Mouse (Mus musculus) forebrain, embryonic 14.5 days (tissue): ENCODE measurements around the gene Efcc1. TPM values are rescaled to one million over a fixed set of nuclear protein-coding genes. Genes with fewer than 3 reads are reported as not detected.

Experiments
- ATAC-seq: fragments of 200-750 bp; cut with Nextera tagmentation; 2 replicates; pipeline ENCODE4 v1.8.0; 2017; ENCODE audit warnings: mild to moderate bottlenecking, moderate library complexity
- DNase-seq: peaks from one replicate; pipeline ENCODE4 v3.0.0-alpha.2; 2015; ENCODE audit warnings: low spot score
- H3K27ac ChIP-seq: fragments of 300-500 bp; sonication (generic); 2 replicates; pipeline ENCODE4 v1.5.1; 2014; ENCODE audit warnings: low read depth, mild to moderate bottlenecking, control low read depth, low read length, moderate library complexity
- H3K27me3 ChIP-seq: fragments of 300-500 bp; sonication (generic); replicated peaks from 2 replicates; pipeline ENCODE4 v1.6.1; 2014; ENCODE audit warnings: low read length, control low read depth, mixed read lengths; ENCODE audit not compliant: control insufficient read depth, insufficient read depth
- H3K36me3 ChIP-seq: fragments of 300-500 bp; sonication (generic); 2 replicates; pipeline ENCODE4 v1.6.1; 2014; ENCODE audit warnings: low read length, control low read depth; ENCODE audit not compliant: control insufficient read depth, insufficient read depth
- H3K4me1 ChIP-seq: fragments of 300-500 bp; sonication (generic); 2 replicates; pipeline ENCODE4 v1.6.1; 2014; ENCODE audit warnings: antibody characterized with exemption, low read length, control low read depth; ENCODE audit not compliant: control insufficient read depth, insufficient read depth
- H3K4me2 ChIP-seq: fragments of 300-500 bp; sonication (generic); 2 replicates; pipeline ENCODE4 v1.6.1; 2014; ENCODE audit warnings: mild to moderate bottlenecking, control low read depth, low read length
- H3K4me3 ChIP-seq: fragments of 300-500 bp; sonication (generic); 2 replicates; pipeline ENCODE4 v1.5.1; 2014; ENCODE audit warnings: low read depth, low read length, control low read depth
- H3K9ac ChIP-seq: fragments of 300-500 bp; sonication (generic); 2 replicates; pipeline ENCODE4 v1.6.1; 2014; ENCODE audit warnings: mild to moderate bottlenecking, low read length, control low read depth, moderate library complexity
- H3K9me3 ChIP-seq: fragments of 300-500 bp; sonication (generic); replicated peaks from 2 replicates; pipeline ENCODE4 v1.6.1; 2016; ENCODE audit warnings: low read length, control low read depth, mixed read lengths; ENCODE audit not compliant: control insufficient read depth
- WGBS: fragments of 180-500 bp; shearing (Covaris S2); extraction: QIAGEN DNeasy Blood & Tissue Kit; methylation state at CpG from one replicate; pipeline ENCODE4 v1.1.7; 2014; 5-methylcytosine and 5-hydroxymethylcytosine counted together
- polyA plus RNA-seq: library from polyadenylated mRNA; unstranded; fragments of >200 nt; fragmentation: Nextera tagmentation; extraction: Ambion mirVana; gene quantifications from 2 replicates; pipeline ENCODE4 v1.2.1, GENCODE M21; 2014

The Efcc1 gene
- polyA plus RNA-seq, 1 experiment from 2014 or later = 0.89 TPM

DNA sequence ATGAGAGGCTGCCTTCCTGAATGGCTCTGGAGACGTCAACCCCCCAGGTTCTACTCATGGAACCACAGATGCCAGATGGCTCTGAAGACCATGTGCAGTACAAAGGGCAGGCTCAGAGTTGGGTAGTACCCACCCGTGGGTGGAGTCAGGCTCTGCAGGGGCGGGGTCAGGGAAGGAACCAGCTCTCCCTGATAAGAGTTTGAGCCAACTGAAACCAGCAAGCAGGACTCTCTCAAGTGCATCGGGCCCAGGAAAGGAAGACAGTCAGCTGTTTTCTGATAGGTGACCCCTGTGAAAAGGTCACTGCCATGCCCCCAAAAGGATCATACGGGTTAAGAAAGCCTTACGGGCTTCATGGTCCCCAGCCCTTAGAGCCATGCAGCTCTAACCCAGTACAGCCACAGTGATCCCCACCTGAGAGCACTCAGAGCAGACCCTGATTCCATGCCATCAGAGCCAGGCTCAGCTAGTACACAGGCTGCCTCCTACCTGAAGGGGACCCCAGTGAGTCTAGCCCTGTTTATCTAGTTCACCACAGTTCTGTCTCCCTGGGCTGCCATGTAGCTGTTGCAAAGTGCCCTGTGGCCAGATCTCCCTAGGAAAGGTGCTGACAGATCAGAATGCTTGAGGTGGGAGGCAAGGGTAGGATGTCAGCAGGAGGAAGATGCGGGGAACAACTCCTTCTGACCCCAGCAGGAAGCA is 60.3 kb downstream of the Efcc1 start:
- no peak for DNase-seq
- H3K36me3 ChIP-seq = peaks cover 20% of the 10 kb centered on the region
- no peak overlapping the region for H3K4me3 ChIP-seq
- H3K4me1 ChIP-seq = peaks cover 8% of the 10 kb centered on the region
- 84% methylated on average over 7 of the region's 7 CpGs for WGBS
- no peaks in the 10 kb centered on the region for H3K27me3 ChIP-seq
- ATAC-seq = no peak
- no peaks in the 10 kb centered on the region for H3K9me3 ChIP-seq
- no peak overlapping the region for H3K9ac ChIP-seq
- no peak overlapping the region for H3K27ac ChIP-seq
- no peak overlapping the region for H3K4me2 ChIP-seq

DNA sequence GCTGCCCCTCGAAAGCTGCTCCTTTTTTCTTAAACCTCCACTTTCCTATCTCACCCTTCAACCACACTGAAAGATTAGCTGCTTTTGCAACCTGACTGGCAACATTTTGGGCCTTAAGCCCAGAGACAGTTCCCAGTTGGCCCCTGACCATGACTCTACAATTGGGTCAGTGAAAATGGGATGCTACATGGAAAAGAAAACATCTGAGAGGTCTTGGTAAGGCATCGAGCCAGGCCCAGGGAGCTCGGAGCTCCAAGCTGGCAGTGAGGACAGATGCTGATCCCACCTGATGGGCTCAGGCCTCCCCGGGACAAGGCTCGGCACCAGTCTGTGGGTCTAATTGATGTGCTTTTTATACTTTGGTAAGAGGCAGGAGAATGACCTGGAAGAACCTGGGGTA is 61.2 kb downstream of the Efcc1 start:
- 92% methylated on average over 5 of the region's 5 CpGs for WGBS

DNA sequence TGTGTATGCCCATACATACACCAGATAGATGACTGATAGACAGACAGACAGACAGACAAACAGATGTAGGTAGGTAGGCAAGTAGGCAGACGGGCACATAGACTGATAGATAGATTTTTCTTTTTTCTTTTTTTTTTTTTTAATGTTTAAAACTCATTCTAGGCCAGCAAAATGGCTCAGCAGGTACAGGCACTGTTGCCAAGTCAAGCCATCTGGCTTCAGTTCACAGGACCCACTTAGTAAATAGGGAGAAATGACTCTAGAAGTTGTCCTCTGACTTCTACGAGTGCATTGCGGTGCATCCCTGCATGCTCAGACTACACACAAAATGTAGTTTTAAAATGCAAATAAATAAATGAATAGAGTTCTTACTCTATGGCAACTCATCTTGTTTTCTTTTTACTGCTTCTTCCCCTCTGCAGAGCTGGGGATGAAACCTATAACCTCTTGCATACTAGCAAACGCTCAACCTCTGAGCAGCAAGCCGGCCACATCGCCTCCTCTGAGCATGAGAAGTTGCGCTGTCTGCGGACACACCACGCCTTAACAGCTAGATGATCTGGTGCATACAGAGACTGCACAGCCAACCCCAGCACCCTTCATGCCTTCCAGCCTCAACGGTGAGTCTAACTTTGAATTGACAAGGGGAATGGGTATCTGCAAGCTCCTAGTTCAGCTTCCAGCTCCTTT is 63.3 kb downstream of the Efcc1 start:
- Histone ChIP-seq H3K9ac (no peak overlapping the region), H3K27ac (no peak overlapping the region), H3K36me3 (peaks cover 20% of the 10 kb centered on the region), H3K9me3 (no peaks in the 10 kb centered on the region), H3K4me3 (no peak overlapping the region), H3K4me1 (peaks cover 8% of the 10 kb centered on the region), H3K27me3 (no peaks in the 10 kb centered on the region), H3K4me2 (no peak overlapping the region)
- DNase-seq (no peak), ATAC-seq (no peak)
- 96% methylated on average over 10 of the region's 10 CpGs for WGBS

More for the DNA sequence above, 61.2 kb downstream of the Efcc1 start:
- Histone ChIP-seq H3K4me2 (no peak overlapping the region), H3K27me3 (no peaks in the 10 kb centered on the region), H3K9ac (no peak overlapping the region), H3K27ac (no peak overlapping the region), H3K4me1 (peaks cover 8% of the 10 kb centered on the region), H3K9me3 (no peaks in the 10 kb centered on the region), H3K36me3 (peaks cover 20% of the 10 kb centered on the region), H3K4me3 (no peak overlapping the region)
- ATAC-seq = no peak
- DNase-seq = no peak

DNA sequence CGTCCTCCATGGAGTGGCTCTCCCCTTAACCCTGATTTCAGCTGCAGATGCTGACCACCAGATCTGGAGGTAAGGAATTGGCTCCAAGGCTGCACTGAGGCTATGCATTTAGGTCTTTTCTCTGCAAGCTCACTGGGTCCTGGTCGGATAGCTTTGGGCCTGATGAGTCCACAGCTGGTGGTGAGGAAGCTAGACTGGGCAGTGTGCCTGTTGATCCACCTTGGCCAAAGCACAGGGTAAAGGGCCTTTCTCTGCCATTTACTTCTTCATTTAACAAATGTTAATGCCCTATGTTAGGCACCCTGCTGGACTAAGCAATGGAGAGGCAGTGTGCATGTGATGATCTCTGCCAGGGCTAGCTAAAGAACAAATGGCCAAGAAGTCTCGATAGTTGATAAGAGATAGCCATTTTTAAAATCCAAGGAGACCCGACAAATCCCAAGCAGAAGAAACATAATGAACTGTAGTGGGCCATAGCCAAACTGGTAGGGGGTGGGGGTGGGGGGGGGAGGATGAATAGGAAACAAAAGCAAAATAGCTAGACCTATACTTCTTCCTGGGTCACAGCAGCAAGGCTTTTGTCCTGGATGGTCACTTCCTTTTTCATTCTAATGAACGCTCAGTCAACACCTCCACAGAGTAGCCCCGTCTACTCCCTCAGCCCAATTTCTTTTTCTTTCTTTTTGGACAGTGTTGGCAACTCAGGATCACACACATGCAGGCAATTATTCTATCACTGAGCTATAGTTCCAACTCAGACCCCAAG is 64.9 kb downstream of the Efcc1 start:
- Histone ChIP-seq H3K4me1 (no peaks in the 10 kb centered on the region), H3K4me3 (no peak overlapping the region), H3K4me2 (no peak overlapping the region), H3K9me3 (no peaks in the 10 kb centered on the region), H3K27ac (no peak overlapping the region), H3K27me3 (no peaks in the 10 kb centered on the region), H3K36me3 (peaks cover 20% of the 10 kb centered on the region), H3K9ac (no peak overlapping the region)
- DNase-seq (no peak), ATAC-seq (no peak)
- WGBS = 50% methylated on average over 6 of the region's 6 CpGs

DNA sequence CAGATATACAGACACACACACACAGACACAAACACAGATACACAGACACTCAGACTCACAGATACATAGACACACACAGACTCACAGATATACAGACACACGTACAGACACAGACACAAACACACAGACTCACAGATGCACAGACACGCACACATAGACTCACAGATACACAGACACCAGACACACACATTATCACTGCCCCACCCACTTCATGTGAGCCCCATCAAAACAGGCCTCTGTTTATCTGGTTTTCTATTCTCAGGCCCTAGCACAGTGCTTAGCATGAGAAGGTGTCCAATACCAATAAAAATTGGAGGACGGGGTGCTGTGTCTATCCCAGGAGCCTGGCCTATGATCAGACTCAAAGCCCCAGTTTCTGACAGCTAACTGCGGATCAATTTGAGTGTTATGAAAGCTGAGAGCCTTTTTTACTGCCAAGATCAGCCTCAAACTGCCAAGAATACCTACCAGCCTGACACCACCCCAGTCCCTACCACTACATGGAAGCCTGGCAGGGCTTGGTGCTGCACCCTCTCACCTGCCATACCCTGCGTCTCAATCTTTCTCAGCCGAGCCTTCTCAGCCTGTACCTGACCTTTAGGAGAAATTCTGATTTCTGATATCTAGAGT is 65.7 kb downstream of the Efcc1 start:
- Histone ChIP-seq H3K27ac (no peak overlapping the region), H3K4me3 (no peak overlapping the region), H3K4me2 (no peak overlapping the region), H3K9ac (no peak overlapping the region), H3K4me1 (no peaks in the 10 kb centered on the region), H3K27me3 (no peaks in the 10 kb centered on the region), H3K9me3 (no peaks in the 10 kb centered on the region), H3K36me3 (peaks cover 13% of the 10 kb centered on the region; the same call in 1 of the 2 replicates)
- no peak for ATAC-seq
- no peak for DNase-seq
- 86% methylated on average over 6 of the region's 6 CpGs for WGBS

DNA sequence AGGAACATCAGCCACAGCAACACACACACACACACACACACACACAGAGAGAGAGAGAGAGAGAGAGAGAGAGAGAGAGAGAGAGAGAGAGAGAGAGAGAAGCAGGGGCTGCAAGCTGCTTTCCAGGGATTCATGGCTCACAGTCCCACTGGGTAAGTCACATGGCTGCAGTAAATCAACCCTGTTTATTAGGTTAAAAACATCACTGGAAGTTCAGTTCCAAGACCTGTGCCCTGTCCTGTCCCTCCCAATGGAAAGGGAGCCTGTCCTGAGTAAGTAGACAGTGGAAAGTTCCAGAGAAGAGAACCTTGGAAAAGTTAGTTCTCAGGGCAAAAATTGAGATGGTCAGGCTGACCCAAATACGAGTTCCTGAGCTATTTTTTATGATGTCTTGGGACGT is 66.7 kb downstream of the Efcc1 start:
- ATAC-seq = no peak

DNA sequence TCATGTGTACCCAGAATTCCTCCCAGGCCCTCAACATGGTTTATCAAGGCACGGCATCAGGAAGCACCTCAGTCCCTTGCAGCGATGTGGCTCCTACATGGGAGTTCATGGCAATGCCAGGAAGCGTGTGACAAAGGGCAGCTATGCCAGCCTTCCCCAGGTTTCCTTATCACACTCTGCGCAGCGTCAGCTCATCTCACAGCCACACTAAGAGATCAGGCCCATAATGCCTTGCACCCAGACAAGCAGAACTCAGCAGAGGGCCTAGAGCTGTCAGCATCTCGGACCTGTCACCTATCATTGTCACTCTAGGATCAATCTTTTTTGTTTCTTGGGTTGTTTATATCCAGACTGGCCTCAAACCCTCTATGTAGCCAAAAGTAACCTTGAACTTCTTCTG is 68.9 kb downstream of the Efcc1 start:
- ATAC-seq (no peak), DNase-seq (no peak)
- Histone ChIP-seq H3K9me3 (no peaks in the 10 kb centered on the region), H3K36me3 (no peaks in the 10 kb centered on the region), H3K27me3 (no peaks in the 10 kb centered on the region), H3K4me3 (no peak overlapping the region), H3K4me2 (no peak overlapping the region), H3K9ac (no peak overlapping the region), H3K4me1 (no peaks in the 10 kb centered on the region), H3K27ac (no peak overlapping the region)
- 88% methylated on average over 6 of the region's 6 CpGs for WGBS

More for the DNA sequence above, 66.7 kb downstream of the Efcc1 start:
- H3K27me3 ChIP-seq = no peaks in the 10 kb centered on the region
- H3K4me1 ChIP-seq = no peaks in the 10 kb centered on the region
- no peak overlapping the region for H3K27ac ChIP-seq
- no peaks in the 10 kb centered on the region for H3K9me3 ChIP-seq
- H3K9ac ChIP-seq = no peak overlapping the region
- no peak overlapping the region for H3K4me2 ChIP-seq
- 54% methylated on average over 2 of the region's 2 CpGs for whole genome bisulfite sequencing
- peaks cover 9% of the 10 kb centered on the region; the same call in 1 of the 2 replicates for H3K36me3 ChIP-seq
- H3K4me3 ChIP-seq = no peak overlapping the region
- no peak for DNase-seq

DNA sequence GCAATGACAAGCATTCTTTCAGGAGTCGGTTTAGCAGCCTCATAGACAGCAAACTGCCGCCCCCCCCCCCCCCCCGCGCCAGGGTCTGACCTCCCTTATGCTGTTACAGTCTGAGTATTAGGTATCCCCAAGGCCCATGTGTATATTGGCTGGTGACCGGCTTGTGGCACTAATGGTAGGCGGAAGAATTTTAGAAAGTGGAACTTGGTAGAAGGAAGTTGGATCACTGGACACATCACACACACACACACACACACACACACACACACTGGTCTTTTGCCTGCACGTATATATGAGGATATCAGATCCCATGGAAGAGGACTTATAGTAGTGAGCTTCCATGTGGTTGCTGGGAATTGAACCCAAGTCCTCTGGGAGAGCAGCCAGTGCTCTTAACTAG is 71.8 kb downstream of the Efcc1 start:
- H3K4me3 ChIP-seq = no peak overlapping the region
- H3K4me2 ChIP-seq = no peak overlapping the region
- H3K36me3 ChIP-seq = 0 out of 2 replicates have a peak, but pooled peaks cover 2% of the 10 kb centered on the region
- 85% methylated on average over 7 of the region's 7 CpGs for WGBS
- no peak overlapping the region for H3K9ac ChIP-seq
- no peaks in the 10 kb centered on the region for H3K9me3 ChIP-seq
- H3K27ac ChIP-seq = no peak overlapping the region
- ATAC-seq = no peak
- H3K4me1 ChIP-seq = no peaks in the 10 kb centered on the region
- no peaks in the 10 kb centered on the region for H3K27me3 ChIP-seq
- DNase-seq = no peak
